ENCODE assay signal across 8 mouse cellular contexts in genomic region chr4:155993606-155994005, GRCm38 (mm10). TPM values are rescaled to one million over a fixed set of nuclear protein-coding genes. Genes with fewer than 3 reads are reported as not detected.
DNase-seq lines count a peak whose midpoint lies in the region; ATAC-seq and TF ChIP-seq lines count a peak whose summit lies in the region.

No protein-coding gene starts in this region.

- no peak for TF ChIP-seq CTCF in heart, adult 2 months (IDR thresholded peaks at IDR 0.05)
- TF ChIP-seq CTCF in C2C12 (IDR thresholded peaks at IDR 0.05; ENCODE audit: control insufficient read depth, insufficient read depth, insufficient read length): no peak
- no peak for TF ChIP-seq CTCF in liver, embryonic 14.5 days (IDR thresholded peaks at IDR 0.05; ENCODE audit: low read depth)

- peak overlapping the region; percentile 89 for H3K4me3 ChIP-seq in heart, adult 2 months
- H3K4me3 ChIP-seq in C2C12 (ENCODE audit: insufficient read depth, poor library complexity, severe bottlenecking): peak overlapping the region; percentile 96
- peak overlapping the region; percentile 86 for H3K4me3 ChIP-seq in forebrain, embryonic 14.5 days (ENCODE audit: low read depth, low read length)
- peak overlapping the region; percentile 85 to 100 for H3K4me3 ChIP-seq in liver, embryonic 14.5 days (ENCODE audit: insufficient read depth in 1 of 2, low read depth in 2 of 2, low read length in 2 of 2)

- intact Hi-C loops in heart, adult 2 months (cut with DNase I): loop anchor here (5.0 kb wide), 3 partner anchors 39 to 126 kb away; partner anchors contain the start of genes Cptp, Ints11 and Ube2j2
- intact Hi-C loops in heart, postnatal 25 days (cut with DNase I): no loop called here

- H3K36me3 ChIP-seq in heart, adult 2 months (ENCODE audit: control insufficient read depth, insufficient read depth, low read length): peaks cover 4% of the 10 kb centered on the region; the same call in 1 of the 2 replicates
- H3K36me3 ChIP-seq in C2C12 (ENCODE audit: control insufficient read depth, insufficient read depth): peaks cover 22% of the 10 kb centered on the region
- H3K36me3 ChIP-seq in forebrain, embryonic 14.5 days (ENCODE audit: control insufficient read depth, insufficient read depth, low read length): peaks cover 29% of the 10 kb centered on the region
- peaks cover 13% of the 10 kb centered on the region for H3K36me3 ChIP-seq in liver, embryonic 14.5 days (replicated peaks; ENCODE audit: control insufficient read depth, insufficient read depth, low read depth)

- no peak for DNase-seq in heart, adult 2 months
- DNase-seq in heart, postnatal 25 days (ENCODE audit: low spot score): no peak
- DNase-seq in forebrain, embryonic 14.5 days (ENCODE audit: low spot score): no peak
- no peak for DNase-seq in liver, embryonic 14.5 days (ENCODE audit: low read depth in 3 of 3, low spot score in 3 of 3)
- DNase-seq in right cerebral cortex, postnatal 14 days: no peak
- DNase-seq in kidney, postnatal 36 days: no peak

- H3K27me3 ChIP-seq in heart, adult 2 months (ENCODE audit: control insufficient read depth, insufficient read depth, low read length): no peaks in the 10 kb centered on the region
- no peaks in the 10 kb centered on the region for H3K27me3 ChIP-seq in C2C12 (ENCODE audit: control insufficient read depth, insufficient read depth, insufficient read length)
- H3K27me3 ChIP-seq in forebrain, embryonic 14.5 days (replicated peaks; ENCODE audit: control insufficient read depth, insufficient read depth, low read length): no peaks in the 10 kb centered on the region
- no peaks in the 10 kb centered on the region for H3K27me3 ChIP-seq in liver, embryonic 14.5 days (ENCODE audit: control insufficient read depth, insufficient read depth, low read length)

- H3K27ac ChIP-seq in heart, adult 2 months: peak overlapping the region; percentile 96
- H3K27ac ChIP-seq in forebrain, embryonic 14.5 days (ENCODE audit: low read depth, low read length): peak overlapping the region; percentile 91
- peak overlapping the region; percentile 85 for H3K27ac ChIP-seq in liver, embryonic 14.5 days

- H3K79me3 ChIP-seq in C2C12 (ENCODE audit: low read depth): peaks cover 43% of the 10 kb centered on the region

- no peak for ATAC-seq in forebrain, embryonic 14.5 days
- no peak for ATAC-seq in liver, embryonic 14.5 days (ENCODE audit: insufficient read depth)
- no peak for ATAC-seq in activated CD4-positive, CD25-positive, alpha-beta regulatory T cell, adult 4 months

- H3K4me2 ChIP-seq in forebrain, embryonic 14.5 days (ENCODE audit: low read length): peak overlapping the region; percentile 81
- peak overlapping the region; percentile 91 for H3K4me2 ChIP-seq in liver, embryonic 14.5 days (ENCODE audit: low read depth)

- 2% methylated on average over 15 of the region's 15 CpGs for WGBS in heart, adult 2 months
- 6% methylated on average over 15 of the region's 15 CpGs for WGBS in forebrain, embryonic 14.5 days
- 4% methylated on average over 15 of the region's 15 CpGs for whole genome bisulfite sequencing in liver, embryonic 14.5 days (ENCODE audit: insufficient replicate concordance)

- no peak for TF ChIP-seq EP300 in heart, adult 2 months (IDR thresholded peaks at IDR 0.05; ENCODE audit: insufficient read depth, low read depth, low read length)
- TF ChIP-seq EP300 in liver, embryonic 14.5 days (IDR thresholded peaks at IDR 0.05; ENCODE audit: low read depth): no peak

- H3K9ac ChIP-seq in heart, adult 2 months (ENCODE audit: low read depth, low read length): peak overlapping the region; percentile 93
- H3K9ac ChIP-seq in forebrain, embryonic 14.5 days (ENCODE audit: low read length): peak overlapping the region; percentile 86
- H3K9ac ChIP-seq in liver, embryonic 14.5 days (replicated peaks): peak overlapping the region; percentile 78

- peaks cover 8% of the 10 kb centered on the region for H3K4me1 ChIP-seq in heart, adult 2 months (ENCODE audit: control insufficient read depth, insufficient read depth, low read length)
- H3K4me1 ChIP-seq in forebrain, embryonic 14.5 days (ENCODE audit: control insufficient read depth, insufficient read depth, low read length): peaks cover 25% of the 10 kb centered on the region
- H3K4me1 ChIP-seq in liver, embryonic 14.5 days (replicated peaks; ENCODE audit: control insufficient read depth in 2 of 2, insufficient read depth in 2 of 2, low read length in 1 of 2): peaks cover 36 to 38% of the 10 kb centered on the region in 2 experiments

- H3K9me3 ChIP-seq in forebrain, embryonic 14.5 days (replicated peaks; ENCODE audit: control insufficient read depth, low read length): no peaks in the 10 kb centered on the region
- no peaks in the 10 kb centered on the region for H3K9me3 ChIP-seq in liver, embryonic 14.5 days (ENCODE audit: control insufficient read depth, low read length)

- TF ChIP-seq POLR2A in heart, adult 2 months (IDR thresholded peaks at IDR 0.05; ENCODE audit: insufficient read depth, low read depth, low read length): no peak

- peak overlapping the region; percentile 87 for H3ac ChIP-seq in C2C12 (ENCODE audit: control insufficient read depth, insufficient read length, low read depth)

- peaks cover 5% of the 10 kb centered on the region; the same call in 1 of the 2 replicates for H3K79me2 ChIP-seq in heart, adult 2 months (replicated peaks; ENCODE audit: control insufficient read depth, insufficient read depth, low read length)
- H3K79me2 ChIP-seq in C2C12 (ENCODE audit: control insufficient read depth, insufficient read depth): peaks cover 59% of the 10 kb centered on the region

TF ChIP-seq in C2C12, 6 proteins besides CTCF, POLR2A, EP300 and RAD21:
- TF ChIP-seq MYOD1 (IDR thresholded peaks at IDR 0.05; ENCODE audit: control insufficient read depth, insufficient read length, low read depth) (no peak), FOSL1 (IDR thresholded peaks at IDR 0.05; ENCODE audit: insufficient read depth, low read length, poor library complexity, severe bottlenecking) (no peak), MAX (IDR thresholded peaks at IDR 0.05) (no peak), MYOG (IDR thresholded peaks at IDR 0.05; ENCODE audit: control insufficient read depth, extremely low read depth, insufficient read length) (no peak), USF1 (IDR thresholded peaks at IDR 0.05; ENCODE audit: low read depth) (no peak), CEBPB (IDR thresholded peaks at IDR 0.05; ENCODE audit: low read depth) (no peak)

RNA-seq across cellular contexts. Expression of gene Sdf4, which starts 0.9 kb away (rescaled TPM):
- total RNA-seq in heart, adult 2 months (2021): 10 to 100 TPM; 79.2 to 91.0 TPM
- polyA plus RNA-seq in heart, adult 2 months (2012; rRNA removed): 23.7 and 37.1 TPM in 2 replicates
- 10 to 100 TPM; 77.3 to 81.8 TPM for total RNA-seq in heart, postnatal 25 days (2021)
- 141 TPM for polyA plus RNA-seq in C2C12 (2012; fragmentation: generic; extraction: Trizol)
- polyA plus RNA-seq in forebrain, embryonic 14.5 days (2014; fragmentation: Nextera tagmentation; extraction: Ambion mirVana): 124 and 127 TPM in 2 replicates
- polyA plus RNA-seq in liver, embryonic 14.5 days (2012; rRNA removed): 20.1 and 26.8 TPM in 2 replicates
- 72.1 and 79.4 TPM in 2 replicates for polyA plus RNA-seq in liver, embryonic 14.5 days (2014; fragmentation: Nextera tagmentation; extraction: Ambion mirVana)
- polyA plus RNA-seq in activated CD4-positive, CD25-positive, alpha-beta regulatory T cell, adult 4 months (2017; shearing (Covaris generic)): 100 to 1,000 TPM; 464 to 478 TPM

RNA-seq across cellular contexts. Expression of gene B3galt6, which starts 1.2 kb away (rescaled TPM):
- 1 to 10 TPM; 2.5 to 3.0 TPM for total RNA-seq in heart, adult 2 months (2021)
- polyA plus RNA-seq in heart, adult 2 months (2012; rRNA removed): 2.7 and 3.6 TPM in 2 replicates
- 1 to 10 TPM; 2.4 to 2.7 TPM for total RNA-seq in heart, postnatal 25 days (2021)
- polyA plus RNA-seq in C2C12 (2012; fragmentation: generic; extraction: Trizol): 6.6 TPM
- 27.6 and 29.6 TPM in 2 replicates for polyA plus RNA-seq in forebrain, embryonic 14.5 days (2014; fragmentation: Nextera tagmentation; extraction: Ambion mirVana)
- polyA plus RNA-seq in liver, embryonic 14.5 days (2012; rRNA removed): 2.8 and 2.9 TPM in 2 replicates
- polyA plus RNA-seq in liver, embryonic 14.5 days (2014; fragmentation: Nextera tagmentation; extraction: Ambion mirVana): 3.7 TPM in 2 replicates
- polyA plus RNA-seq in activated CD4-positive, CD25-positive, alpha-beta regulatory T cell, adult 4 months (2017; shearing (Covaris generic)): under 1 TPM; 0.90 to 0.95 TPM

RNA-seq across cellular contexts. Expression of gene Tnfrsf4, which starts 20.0 kb away (rescaled TPM):
- total RNA-seq in heart, adult 2 months (2021): not detected
- polyA plus RNA-seq in heart, adult 2 months (2012; rRNA removed): 1.1 and 1.4 TPM in 2 replicates
- under 1 TPM in 1 of 2 experiments, not detected in 1; 0.23 TPM for total RNA-seq in heart, postnatal 25 days (2021)
- 0.54 TPM for polyA plus RNA-seq in C2C12 (2012; fragmentation: generic; extraction: Trizol)
- polyA plus RNA-seq in forebrain, embryonic 14.5 days (2014; fragmentation: Nextera tagmentation; extraction: Ambion mirVana): 0.43 and 0.60 TPM in 2 replicates
- 1.0 and 1.8 TPM in 2 replicates for polyA plus RNA-seq in liver, embryonic 14.5 days (2012; rRNA removed)
- 0.13 TPM in 2 replicates for polyA plus RNA-seq in liver, embryonic 14.5 days (2014; fragmentation: Nextera tagmentation; extraction: Ambion mirVana)
- polyA plus RNA-seq in activated CD4-positive, CD25-positive, alpha-beta regulatory T cell, adult 4 months (2017; shearing (Covaris generic)): 100 to 1,000 TPM; 802 to 961 TPM

RNA-seq across cellular contexts. Expression of gene C1qtnf12, which starts 31.5 kb away (rescaled TPM):
- total RNA-seq in heart, adult 2 months (2021): 10 to 100 TPM; 16.6 to 17.9 TPM
- 17.2 and 21.8 TPM in 2 replicates for polyA plus RNA-seq in heart, adult 2 months (2012; rRNA removed)
- total RNA-seq in heart, postnatal 25 days (2021): 10 to 100 TPM; 13.3 to 14.6 TPM
- polyA plus RNA-seq in C2C12 (2012; fragmentation: generic; extraction: Trizol): 2.4 TPM
- polyA plus RNA-seq in forebrain, embryonic 14.5 days (2014; fragmentation: Nextera tagmentation; extraction: Ambion mirVana): 8.0 and 11.3 TPM in 2 replicates
- 37.4 and 43.2 TPM in 2 replicates for polyA plus RNA-seq in liver, embryonic 14.5 days (2012; rRNA removed)
- 85.1 and 96.2 TPM in 2 replicates for polyA plus RNA-seq in liver, embryonic 14.5 days (2014; fragmentation: Nextera tagmentation; extraction: Ambion mirVana)
- polyA plus RNA-seq in activated CD4-positive, CD25-positive, alpha-beta regulatory T cell, adult 4 months (2017; shearing (Covaris generic)): 1 to 10 TPM; 2.5 to 5.7 TPM

RNA-seq across cellular contexts. Expression of gene Tnfrsf18, which starts 32.4 kb away (rescaled TPM):
- under 1 TPM in 1 of 2 experiments, not detected in 1; 0.31 TPM for total RNA-seq in heart, adult 2 months (2021)
- polyA plus RNA-seq in heart, adult 2 months (2012; rRNA removed): 0.80 and 0.82 TPM in 2 replicates
- under 1 TPM in 1 of 2 experiments, not detected in 1; 0.34 TPM for total RNA-seq in heart, postnatal 25 days (2021)
- 0.30 TPM for polyA plus RNA-seq in C2C12 (2012; fragmentation: generic; extraction: Trizol)
- 0.40 and 0.53 TPM in 2 replicates for polyA plus RNA-seq in forebrain, embryonic 14.5 days (2014; fragmentation: Nextera tagmentation; extraction: Ambion mirVana)
- polyA plus RNA-seq in liver, embryonic 14.5 days (2012; rRNA removed): 0.39 and 0.92 TPM in 2 replicates
- 0.39 and 0.53 TPM in 2 replicates for polyA plus RNA-seq in liver, embryonic 14.5 days (2014; fragmentation: Nextera tagmentation; extraction: Ambion mirVana)
- 100 to 1,000 TPM; 770 to 845 TPM for polyA plus RNA-seq in activated CD4-positive, CD25-positive, alpha-beta regulatory T cell, adult 4 months (2017; shearing (Covaris generic))

Comparison
In these comparisons a context has a peak if more than half of its experiments do, and no peak if none do; other contexts are left out.
1. RNA of gene Tnfrsf4, which starts 20.0 kb away (polyA plus RNA-seq): 802 to 961 TPM in activated CD4-positive, CD25-positive, alpha-beta regulatory T cell, adult 4 months; 1.1 to 1.4 TPM in heart, adult 2 months, 0.13 to 1.8 TPM in liver, embryonic 14.5 days, 0.43 to 0.60 TPM in forebrain, embryonic 14.5 days and 0.54 TPM in C2C12 (single experiment); every median in the first group is over 100 times any median in the second.
2. Peak in every context shown above with its lines, with median percentiles within 50 percentile points of each other: H3K27ac ChIP-seq, H3K4me3 ChIP-seq and H3K9ac ChIP-seq.